Mouse (Mus musculus): ENCODE measurements around the gene Slc35f1. TPM values are rescaled to one million over a fixed set of nuclear protein-coding genes. Genes with fewer than 3 reads are reported as not detected.

Slc35f1 gene
- not detected for polyA plus RNA-seq (2014; fragmentation: Illumina TruSeq; extraction: RNeasy Lipid Tissue Mini Kit (QIAGEN cat#74804); ENCODE audit: low read depth, low replicate concordance)

GRCm38 (mm10) chr10:52690334-52690991 lies at the start of gene Slc35f1:
Slc35f1 (plus strand) TSS chr10:52690533.

All from liver, adult 10 weeks (tissue).